Mouse (Mus musculus): ENCODE data around the gene Sema3e. TPM values are rescaled to one million over a fixed set of nuclear protein-coding genes. Genes with fewer than 3 reads are reported as not detected.
A peak's percentile ranks its signal among the peaks of the same experiment; 100 is the strongest.

Gene Sema3e
- total RNA-seq, 2 experiments from 2014 or later, result 0.49 to 0.56 TPM

- DNase-seq, result peak; percentile 54
These were observed 48.1 kb downstream of the Sema3e start for GRCm38 (mm10) chr5:14073152-14073551.

- no peak for DNase-seq
These were observed 63.0 kb downstream of the Sema3e start for GRCm38 (mm10) chr5:14088100-14088499.

GRCm38 (mm10) chr5:14089875-14090608 lies 65.0 kb downstream of the Sema3e start:
- no peak for DNase-seq

GRCm38 (mm10) chr5:14090609-14090969 lies 65.5 kb downstream of the Sema3e start:
- no peak for DNase-seq

- DNase-seq, result no peak
These were observed 67.2 kb downstream of the Sema3e start for GRCm38 (mm10) chr5:14092262-14092776.

- no peak for DNase-seq
These were observed 71.1 kb downstream of the Sema3e start for GRCm38 (mm10) chr5:14096196-14096595.

GRCm38 (mm10) chr5:14098677-14099076 lies 73.6 kb downstream of the Sema3e start:
- no peak for DNase-seq

- DNase-seq, result no peak
These were observed 82.3 kb downstream of the Sema3e start for GRCm38 (mm10) chr5:14107365-14107764.

GRCm38 (mm10) chr5:14109001-14109400 lies 83.9 kb downstream of the Sema3e start:
- DNase-seq, result no peak

GRCm38 (mm10) chr5:14111401-14111800 lies 86.3 kb downstream of the Sema3e start:
- DNase-seq, result no peak

GRCm38 (mm10) chr5:14121902-14122301 lies 96.8 kb downstream of the Sema3e start:
- DNase-seq, result no peak

GRCm38 (mm10) chr5:14126591-14126990 lies 101.5 kb downstream of the Sema3e start:
- DNase-seq, result no peak

- no peak for DNase-seq
These were observed 110.9 kb downstream of the Sema3e start for GRCm38 (mm10) chr5:14135929-14136328.

GRCm38 (mm10) chr5:14138725-14139124 lies 113.6 kb downstream of the Sema3e start:
- DNase-seq, result no peak

- no peak for DNase-seq
These were observed 137.5 kb downstream of the Sema3e start for GRCm38 (mm10) chr5:14162579-14162978.

GRCm38 (mm10) chr5:14163280-14163679 lies 138.2 kb downstream of the Sema3e start:
- no peak for DNase-seq

GRCm38 (mm10) chr5:14167776-14168175 lies 142.7 kb downstream of the Sema3e start:
- DNase-seq, result no peak

GRCm38 (mm10) chr5:14173355-14174183 lies 148.5 kb downstream of the Sema3e start:
- no peak for DNase-seq

- no peak for DNase-seq
These were observed 155.5 kb downstream of the Sema3e start for GRCm38 (mm10) chr5:14180571-14180970.

GRCm38 (mm10) chr5:14182156-14182555 lies 157.1 kb downstream of the Sema3e start:
- no peak for DNase-seq

- DNase-seq, result no peak
These were observed 170.2 kb downstream of the Sema3e start for GRCm38 (mm10) chr5:14195172-14195819.

- no peak for DNase-seq
These were observed 173.4 kb downstream of the Sema3e start for GRCm38 (mm10) chr5:14198344-14199040.
